Mouse (Mus musculus) embryonic facial prominence, embryonic 13.5 days (tissue): ENCODE measurements around the gene Taf5l. TPM values are rescaled to one million over a fixed set of nuclear protein-coding genes. Genes with fewer than 3 reads are reported as not detected.
"Not testable (repeated sequence)": the region's sequence is repeated elsewhere in the genome, so short reads cannot be mapped to it uniquely, and the experiment has no call there.

Experiments
- ATAC-seq: fragments of 200-750 bp; cut with Nextera tagmentation; 2 replicates; pipeline ENCODE4 v1.8.0; 2017; ENCODE audit warnings: low read depth; ENCODE audit not compliant: insufficient number of reproducible peaks, insufficient read depth, low FRiP score, low TSS enrichment
- H3K27ac ChIP-seq: fragments of 300-500 bp; sonication (generic); 2 replicates; pipeline ENCODE4 v1.5.1; 2015; ENCODE audit warnings: moderate library complexity, mild to moderate bottlenecking, inconsistent platforms
- H3K27me3 ChIP-seq: fragments of 300-500 bp; sonication (generic); 2 replicates; pipeline ENCODE4 v1.6.1; 2015; ENCODE audit warnings: mild to moderate bottlenecking, inconsistent platforms
- H3K36me3 ChIP-seq: fragments of 300-500 bp; sonication (generic); 2 replicates; pipeline ENCODE4 v1.6.1; 2015; ENCODE audit warnings: mild to moderate bottlenecking, inconsistent platforms
- H3K4me1 ChIP-seq: fragments of 300-500 bp; sonication (generic); 2 replicates; pipeline ENCODE4 v1.6.1; 2015; ENCODE audit warnings: inconsistent platforms
- H3K4me2 ChIP-seq: fragments of 300-500 bp; sonication (generic); 2 replicates; pipeline ENCODE4 v1.6.1; 2015; ENCODE audit warnings: moderate library complexity, mild to moderate bottlenecking, inconsistent platforms
- H3K4me3 ChIP-seq: fragments of 300-500 bp; sonication (generic); 2 replicates; pipeline ENCODE4 v1.5.1; 2015; ENCODE audit warnings: mild to moderate bottlenecking, inconsistent platforms
- H3K9ac ChIP-seq: fragments of 300-500 bp; sonication (generic); 2 replicates; pipeline ENCODE4 v1.6.1; 2015; ENCODE audit warnings: mild to moderate bottlenecking, inconsistent platforms
- H3K9me3 ChIP-seq: fragments of 300-500 bp; sonication (generic); 2 replicates; pipeline ENCODE4 v1.6.1; 2016; ENCODE audit warnings: inconsistent platforms
- WGBS: fragments of 180-500 bp; shearing (Covaris S2); methylation state at CpG from one replicate; pipeline ENCODE4 v1.1.7; 2015; ENCODE audit warnings: mixed read lengths; 5-methylcytosine and 5-hydroxymethylcytosine counted together
- polyA plus RNA-seq: library from polyadenylated mRNA; unstranded; fragments of >200 nt; fragmentation: Nextera tagmentation; extraction: Ambion mirVana; gene quantifications from 2 replicates; pipeline ENCODE4 v1.2.1, GENCODE M21; 2015

Taf5l gene
- polyA plus RNA-seq, 1 experiment from 2014 or later = 39.0 TPM

DNA sequence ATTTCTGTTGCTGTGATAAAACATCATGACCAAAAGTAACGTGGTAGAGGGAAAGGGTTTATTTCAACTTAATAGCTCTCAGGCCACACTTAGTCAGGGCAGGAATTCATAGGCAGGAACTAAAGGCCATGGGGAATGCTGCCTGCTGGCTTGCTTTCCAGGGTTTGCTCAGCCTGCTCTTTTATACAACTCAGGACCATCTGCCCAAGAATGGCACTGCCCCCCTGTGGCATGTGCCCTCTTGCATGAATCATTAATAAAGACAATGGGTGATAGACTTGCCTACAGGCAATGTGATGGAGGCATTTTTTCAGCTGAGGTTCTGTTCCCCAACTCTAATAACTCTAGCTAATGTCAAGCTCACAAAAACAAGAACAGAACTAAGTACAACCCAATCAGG, 21.0 kb upstream of the Taf5l start:
- H3K9ac ChIP-seq = no peak overlapping the region
- no peak overlapping the region for H3K27ac ChIP-seq
- H3K4me2 ChIP-seq = no peak overlapping the region
- 68% methylated on average over 1 of the region's 1 CpGs for WGBS
- H3K9me3 ChIP-seq = no peaks in the 10 kb centered on the region
- peaks cover 83% of the 10 kb centered on the region for H3K36me3 ChIP-seq
- no peak for ATAC-seq
- H3K4me1 ChIP-seq = no peaks in the 10 kb centered on the region
- no peak overlapping the region for H3K4me3 ChIP-seq
- H3K27me3 ChIP-seq = no peaks in the 10 kb centered on the region

- no peak for ATAC-seq
- Histone ChIP-seq H3K9ac (no peak overlapping the region), H3K27me3 (no peaks in the 10 kb centered on the region), H3K4me3 (no peak overlapping the region), H3K27ac (no peak overlapping the region), H3K36me3 (peaks cover 88% of the 10 kb centered on the region), H3K4me1 (no peaks in the 10 kb centered on the region), H3K9me3 (no peaks in the 10 kb centered on the region), H3K4me2 (no peak overlapping the region)
- WGBS = 25% methylated on average over 4 of the region's 4 CpGs
Measured at GRCm38 (mm10) chr8:124039351-124039750, 18.2 kb upstream of the Taf5l start.

DNA sequence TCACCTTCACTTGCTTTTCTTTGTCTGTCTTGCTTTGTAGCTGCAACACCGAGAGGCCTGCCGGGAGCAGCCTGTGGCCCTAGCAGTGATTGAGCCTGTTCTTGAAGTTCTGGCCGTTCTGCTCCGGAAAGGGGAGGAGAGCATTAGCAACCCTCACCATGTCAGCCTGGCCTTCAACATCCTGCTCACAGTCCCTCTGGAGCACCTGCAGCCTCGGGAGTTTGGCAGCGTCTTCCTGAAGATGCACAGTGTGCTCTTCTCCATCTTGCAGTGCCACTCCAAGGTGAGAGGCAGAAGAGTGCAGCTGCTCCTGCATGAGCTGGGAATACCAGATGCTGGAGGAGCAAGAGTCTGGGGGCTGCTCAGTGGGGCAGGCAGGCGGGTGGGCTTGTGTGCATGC, 16.9 kb upstream of the Taf5l start:
- peaks cover 87% of the 10 kb centered on the region for H3K36me3 ChIP-seq
- no peak overlapping the region for H3K4me2 ChIP-seq
- H3K27ac ChIP-seq = no peak overlapping the region
- no peak for ATAC-seq
- 90% methylated on average over 7 of the region's 7 CpGs for WGBS
- no peaks in the 10 kb centered on the region for H3K4me1 ChIP-seq
- H3K27me3 ChIP-seq = no peaks in the 10 kb centered on the region
- H3K9ac ChIP-seq = no peak overlapping the region
- no peaks in the 10 kb centered on the region for H3K9me3 ChIP-seq
- no peak overlapping the region for H3K4me3 ChIP-seq

GRCm38 (mm10) chr8:124033400-124033799, 12.2 kb upstream of the Taf5l start:
- Histone ChIP-seq H3K9me3 (no peaks in the 10 kb centered on the region), H3K27me3 (no peaks in the 10 kb centered on the region), H3K4me2 (no peak overlapping the region), H3K4me1 (0 out of 2 replicates have a peak, but pooled peaks cover 11% of the 10 kb centered on the region), H3K9ac (no peak overlapping the region), H3K36me3 (peaks cover 85% of the 10 kb centered on the region), H3K4me3 (no peak overlapping the region), H3K27ac (no peak overlapping the region)
- ATAC-seq = no peak
- WGBS = 61% methylated on average over 5 of the region's 5 CpGs

DNA sequence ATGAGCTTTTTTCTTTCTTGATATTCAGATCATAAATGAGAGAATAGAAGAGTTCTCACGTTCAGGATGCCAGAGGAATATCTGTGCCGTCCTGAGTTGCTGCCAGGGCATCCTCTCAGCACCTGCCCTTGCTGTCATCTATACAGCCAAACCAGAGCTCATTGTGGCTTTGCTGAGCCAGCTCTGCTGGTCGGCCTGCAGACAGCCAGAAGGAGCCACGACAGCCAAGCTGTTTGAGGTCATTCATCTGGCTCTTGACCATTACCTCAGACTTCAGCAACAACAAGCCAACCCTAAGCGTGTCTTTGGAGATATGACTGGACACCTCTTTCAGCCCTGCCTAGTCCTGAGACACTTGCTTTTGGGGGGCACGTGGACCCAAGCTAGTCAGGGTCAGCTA, 6.6 kb upstream of the Taf5l start:
- WGBS = 89% methylated on average over 6 of the region's 6 CpGs
- no peaks in the 10 kb centered on the region for H3K27me3 ChIP-seq
- H3K9ac ChIP-seq = no peak overlapping the region
- H3K27ac ChIP-seq = no peak overlapping the region
- peaks cover 14% of the 10 kb centered on the region; the same call in 1 of the 2 replicates for H3K4me1 ChIP-seq
- H3K4me2 ChIP-seq = no peak overlapping the region
- no peak overlapping the region for H3K4me3 ChIP-seq
- ATAC-seq = no peak
- peaks cover 75% of the 10 kb centered on the region for H3K36me3 ChIP-seq
- no peaks in the 10 kb centered on the region for H3K9me3 ChIP-seq

DNA sequence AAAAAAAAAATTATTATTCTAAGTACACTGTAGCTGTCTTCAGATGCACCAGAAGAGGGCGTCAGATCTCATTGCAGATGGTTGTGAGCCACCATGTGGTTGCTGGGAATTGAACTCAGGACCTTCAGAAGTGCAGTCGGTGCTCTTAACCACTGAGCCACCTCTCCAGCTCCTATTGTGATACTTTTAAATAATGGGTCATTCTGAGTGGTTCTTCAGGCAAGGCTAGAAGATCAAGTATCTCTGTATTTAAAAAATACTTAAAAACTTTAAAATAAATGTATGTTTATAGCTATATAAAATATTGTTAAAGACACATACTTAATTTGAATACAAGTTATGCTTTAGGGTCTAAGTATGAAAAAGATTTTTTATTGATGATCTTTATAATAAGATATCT, 5.1 kb upstream of the Taf5l start:
- 83% methylated on average over 2 of the region's 2 CpGs for WGBS
- not testable (repeated sequence) for H3K27ac ChIP-seq, ATAC-seq, H3K4me2 ChIP-seq, H3K9me3 ChIP-seq, H3K9ac ChIP-seq, H3K4me3 ChIP-seq, H3K27me3 ChIP-seq
- Histone ChIP-seq H3K36me3 (peaks cover 67% of the 10 kb centered on the region), H3K4me1 (peaks cover 20% of the 10 kb centered on the region)

DNA sequence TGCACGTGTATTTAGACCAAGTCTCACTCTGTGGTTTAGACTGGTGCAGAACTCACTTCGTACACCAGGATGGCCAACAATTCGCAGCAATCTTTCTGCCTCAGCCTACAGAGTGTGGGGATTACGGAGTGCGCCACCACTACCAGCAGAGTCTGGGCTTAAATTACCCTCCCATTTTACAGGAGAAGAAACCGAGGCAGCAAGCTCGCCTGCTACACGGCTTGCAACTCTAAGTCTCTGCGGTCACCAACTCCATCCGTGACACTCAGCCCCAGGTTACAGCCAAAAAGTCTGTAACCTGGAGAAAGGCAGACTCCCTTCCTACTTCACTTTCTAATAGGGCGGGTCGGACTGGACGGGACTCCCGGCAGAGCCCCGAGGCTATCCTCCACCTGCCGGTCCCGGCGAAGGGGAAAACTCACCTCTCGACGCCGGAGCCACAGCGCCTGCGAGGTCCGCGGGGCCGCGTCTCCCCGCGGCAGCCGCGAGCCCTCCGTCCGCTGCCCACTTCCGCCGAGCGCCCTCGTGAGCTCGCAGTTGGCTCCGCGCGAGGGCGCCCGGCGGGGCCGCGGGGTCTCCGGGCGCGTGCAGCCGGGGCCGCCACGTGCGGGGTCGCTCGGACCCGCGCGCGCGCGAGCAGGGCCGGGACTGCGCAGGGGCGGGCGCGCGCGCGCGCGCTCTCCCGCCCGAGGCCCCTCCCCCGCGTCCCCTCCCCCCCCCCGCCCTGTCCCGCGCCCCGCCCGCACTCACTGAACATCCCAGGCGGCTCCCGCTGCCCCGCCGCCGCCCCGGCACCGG, 559 bp downstream of the Taf5l start:
- Histone ChIP-seq H3K36me3 (peaks cover 15% of the 10 kb centered on the region), H3K27ac (peak overlapping the region; percentile 90), H3K4me1 (peaks cover 36% of the 10 kb centered on the region), H3K9me3 (no peaks in the 10 kb centered on the region), H3K27me3 (no peaks in the 10 kb centered on the region), H3K4me2 (peak overlapping the region; percentile 75), H3K9ac (peak overlapping the region; percentile 87), H3K4me3 (peak overlapping the region; percentile 88)
- under 1% methylated on average over 67 of the region's 87 CpGs for WGBS
- peak; percentile 69 for ATAC-seq

DNA sequence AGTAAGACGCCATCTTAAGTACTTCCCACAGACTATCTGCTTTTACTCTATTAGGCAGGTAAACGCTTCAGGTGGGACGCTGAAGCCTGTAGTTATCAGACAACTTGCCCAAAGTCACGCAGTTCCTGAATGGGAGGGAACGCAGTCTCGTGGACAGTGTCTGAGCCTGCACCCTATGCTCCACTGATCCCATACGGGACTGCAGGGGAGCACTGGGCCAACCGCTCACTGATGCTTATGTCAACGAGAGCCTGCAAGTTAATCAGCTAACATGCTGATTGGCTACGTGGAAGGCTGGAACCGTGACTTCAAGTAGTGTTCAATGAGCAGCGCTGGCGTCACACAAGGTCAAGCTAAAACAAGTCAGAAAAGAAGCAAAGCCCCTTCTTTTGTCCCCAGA, 1.4 kb downstream of the Taf5l start:
- Histone ChIP-seq H3K36me3 (peaks cover 7% of the 10 kb centered on the region), H3K9me3 (no peaks in the 10 kb centered on the region), H3K27ac (peak overlapping the region; percentile 48; the same call in 1 of the 2 replicates), H3K4me1 (peaks cover 42% of the 10 kb centered on the region), H3K4me2 (peak overlapping the region; percentile 75), H3K9ac (peak overlapping the region; percentile 87), H3K4me3 (peak overlapping the region; percentile 88), H3K27me3 (no peaks in the 10 kb centered on the region)
- ATAC-seq = no peak
- WGBS = 29% methylated on average over 13 of the region's 13 CpGs

- WGBS = 78% methylated on average over 3 of the region's 3 CpGs
- Histone ChIP-seq H3K4me3 (no peak overlapping the region), H3K9me3 (no peaks in the 10 kb centered on the region), H3K27ac (no peak overlapping the region), H3K36me3 (peaks cover 5% of the 10 kb centered on the region), H3K4me1 (peaks cover 21% of the 10 kb centered on the region), H3K27me3 (no peaks in the 10 kb centered on the region), H3K9ac (no peak overlapping the region), H3K4me2 (no peak overlapping the region)
- no peak for ATAC-seq
Measured at GRCm38 (mm10) chr8:124014751-124015150, 6.4 kb downstream of the Taf5l start.

DNA sequence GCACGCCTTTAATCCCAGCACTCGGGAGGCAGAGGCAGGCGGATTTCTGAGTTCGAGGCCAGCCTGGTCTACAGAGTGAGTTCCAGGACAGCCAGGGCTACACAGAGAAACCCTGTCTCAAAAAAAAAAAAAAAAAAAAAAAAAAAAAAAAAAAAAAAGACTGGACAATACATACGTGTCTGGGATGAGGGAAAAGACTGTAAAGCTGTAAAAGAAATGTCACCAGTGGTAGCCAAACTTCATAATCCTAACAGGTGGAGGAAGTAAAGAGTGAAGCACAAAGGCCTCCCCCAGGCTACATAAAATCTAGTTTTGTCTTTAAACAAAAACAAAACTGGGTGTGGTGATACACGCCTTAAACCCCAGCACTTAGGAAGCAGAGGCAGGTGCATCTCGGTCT, 6.9 kb downstream of the Taf5l start:
- WGBS = 91% methylated on average over 7 of the region's 7 CpGs
- H3K27me3 ChIP-seq, H3K4me2 ChIP-seq, H3K9me3 ChIP-seq, ATAC-seq, H3K36me3 ChIP-seq, H3K9ac ChIP-seq, H3K4me3 ChIP-seq, H3K27ac ChIP-seq: not testable (repeated sequence)
- peaks cover 17% of the 10 kb centered on the region for H3K4me1 ChIP-seq

DNA sequence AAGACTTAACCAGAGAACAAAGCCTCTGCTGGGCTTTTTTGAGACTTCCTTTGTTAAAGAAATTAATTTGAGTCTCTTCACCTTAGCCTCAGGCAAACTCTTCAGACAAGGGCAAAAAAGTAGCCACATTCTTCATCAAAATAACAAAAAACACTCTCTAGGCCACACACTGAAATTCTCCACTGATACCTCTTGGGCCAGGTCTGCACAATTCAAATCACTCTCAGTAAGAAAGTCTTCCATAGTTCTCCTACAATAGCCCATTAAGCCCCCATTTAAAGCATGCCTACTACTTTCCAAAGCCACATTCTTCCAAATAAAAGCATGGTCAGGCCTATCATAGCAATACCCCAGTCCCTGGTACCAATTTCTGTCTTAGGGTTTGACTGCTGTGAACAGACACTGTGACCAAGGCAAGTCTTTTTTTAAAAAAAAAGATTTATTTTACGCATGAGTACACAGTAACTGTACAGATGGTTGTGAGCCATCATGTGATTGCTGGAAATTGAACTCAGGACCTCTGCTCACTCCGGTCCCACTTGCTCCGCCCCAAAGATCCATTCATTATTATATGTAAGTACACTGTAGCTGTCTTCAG, 9.1 kb downstream of the Taf5l start:
- no peak overlapping the region for H3K4me3 ChIP-seq
- H3K27me3 ChIP-seq = no peaks in the 10 kb centered on the region
- ATAC-seq = no peak
- peaks cover 7% of the 10 kb centered on the region; the same call in 1 of the 2 replicates for H3K4me1 ChIP-seq
- WGBS = 93% methylated on average over 3 of the region's 3 CpGs
- H3K9ac ChIP-seq = no peak overlapping the region
- H3K4me2 ChIP-seq = no peak overlapping the region
- no peak overlapping the region for H3K27ac ChIP-seq
- H3K36me3 ChIP-seq = peaks cover 30% of the 10 kb centered on the region
- no peaks in the 10 kb centered on the region for H3K9me3 ChIP-seq

DNA sequence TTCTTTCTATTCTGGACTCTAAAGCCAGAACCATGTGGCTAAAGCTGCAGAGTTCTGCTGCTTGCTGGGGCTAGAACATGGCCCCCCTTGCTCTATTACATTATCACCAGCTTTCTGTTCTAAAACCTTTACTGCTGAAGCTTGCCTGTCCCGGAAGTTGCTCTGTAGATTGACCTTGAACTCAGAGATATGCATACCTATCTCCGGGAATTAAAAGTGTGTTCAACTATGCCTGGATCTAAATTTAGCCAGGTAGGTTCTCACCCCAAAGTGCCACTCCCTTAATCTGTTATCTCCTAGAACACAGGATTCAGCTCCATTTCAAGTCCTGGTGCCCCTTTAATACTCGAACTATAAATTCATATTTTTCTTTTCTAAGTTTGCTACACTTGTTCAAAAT, 9.6 kb downstream of the Taf5l start:
- WGBS = 81% methylated on average over 3 of the region's 3 CpGs
- no peak overlapping the region for H3K4me3 ChIP-seq
- H3K9ac ChIP-seq = no peak overlapping the region
- H3K9me3 ChIP-seq = no peaks in the 10 kb centered on the region
- H3K4me1 ChIP-seq = peaks cover 7% of the 10 kb centered on the region; the same call in 1 of the 2 replicates
- H3K4me2 ChIP-seq = no peak overlapping the region
- no peak overlapping the region for H3K27ac ChIP-seq
- H3K36me3 ChIP-seq = peaks cover 35% of the 10 kb centered on the region
- H3K27me3 ChIP-seq = no peaks in the 10 kb centered on the region
- ATAC-seq = no peak
